Mouse (Mus musculus) intestine, embryonic 14.5 days (tissue): ENCODE measurements around the gene Aip. TPM values are rescaled to one million over a fixed set of nuclear protein-coding genes. Genes with fewer than 3 reads are reported as not detected.

Experiments
- ATAC-seq: fragments of 200-750 bp; cut with Nextera tagmentation; replicated peaks from 2 replicates; pipeline ENCODE4 v1.8.0; 2017; ENCODE audit warnings: low read depth, moderate number of reproducible peaks, moderate TSS enrichment, moderate library complexity; ENCODE audit not compliant: low FRiP score, low TSS enrichment
- DNase-seq: peaks from one replicate; pipeline ENCODE4 v3.0.0-alpha.2; 2018; ENCODE audit warnings: low spot score
- H3K27ac ChIP-seq: fragments of 300-500 bp; sonication (generic); 2 replicates; pipeline ENCODE4 v1.5.1; 2014; ENCODE audit warnings: low read depth, mild to moderate bottlenecking, control low read depth
- H3K27me3 ChIP-seq: fragments of 300-500 bp; sonication (generic); replicated peaks from 2 replicates; pipeline ENCODE4 v1.6.1; 2014; ENCODE audit warnings: low read length, control low read depth; ENCODE audit not compliant: control insufficient read depth, insufficient read depth
- H3K36me3 ChIP-seq: fragments of 300-500 bp; sonication (generic); 2 replicates; pipeline ENCODE4 v1.6.1; 2014; ENCODE audit warnings: low read length, control low read depth; ENCODE audit not compliant: control insufficient read depth, insufficient read depth
- H3K4me1 ChIP-seq: fragments of 300-500 bp; sonication (generic); replicated peaks from 2 replicates; pipeline ENCODE4 v1.6.1; 2014; ENCODE audit warnings: low read length, control low read depth, mixed read lengths; ENCODE audit not compliant: control insufficient read depth, insufficient read depth
- H3K4me2 ChIP-seq: fragments of 300-500 bp; sonication (generic); 2 replicates; pipeline ENCODE4 v1.6.1; 2014; ENCODE audit warnings: low read length
- H3K4me3 ChIP-seq: fragments of 300-500 bp; sonication (generic); 2 replicates; pipeline ENCODE4 v1.5.1; 2014; ENCODE audit warnings: low read depth, low read length, control low read depth, mixed read lengths
- H3K9ac ChIP-seq: fragments of 300-500 bp; sonication (generic); 2 replicates; pipeline ENCODE4 v1.6.1; 2014; ENCODE audit warnings: mild to moderate bottlenecking, low read length
- H3K9me3 ChIP-seq: fragments of 300-500 bp; sonication (generic); 2 replicates; pipeline ENCODE4 v1.6.1; 2016; ENCODE audit warnings: low read length, control low read depth; ENCODE audit not compliant: control insufficient read depth
- WGBS: fragments of 180-500 bp; shearing (Covaris S2); extraction: QIAGEN DNeasy Blood & Tissue Kit; methylation state at CpG from one replicate; pipeline ENCODE4 v1.1.7; 2014; 5-methylcytosine and 5-hydroxymethylcytosine counted together
- polyA plus RNA-seq: library from polyadenylated mRNA; unstranded; fragments of >200 nt; fragmentation: Nextera tagmentation; extraction: Ambion mirVana; gene quantifications from 2 replicates; pipeline ENCODE4 v1.2.1, GENCODE M21; 2014

The Aip gene
- polyA plus RNA-seq, 1 experiment from 2014 or later = 89.7 TPM

- no peak overlapping the region for H3K4me2 ChIP-seq
- H3K36me3 ChIP-seq = peaks cover 71% of the 10 kb centered on the region
- H3K27me3 ChIP-seq = no peaks in the 10 kb centered on the region
- peaks cover 9% of the 10 kb centered on the region; the same call in 1 of the 2 replicates for H3K4me1 ChIP-seq
- ATAC-seq = no peak
- H3K9me3 ChIP-seq = no peaks in the 10 kb centered on the region
- no peak for DNase-seq
- 0 out of 2 replicates have a peak overlapping the region, but pooled peaks have one; percentile 24 for H3K27ac ChIP-seq
- H3K4me3 ChIP-seq = no peak overlapping the region
- WGBS = 90% methylated on average over 10 of the region's 10 CpGs
- H3K9ac ChIP-seq = no peak overlapping the region
Measured at GRCm38 (mm10) chr19:4114551-4114950, 11.1 kb downstream of the Aip start.

- 22% methylated on average over 5 of the region's 5 CpGs for WGBS
- Histone ChIP-seq H3K9ac (no peak overlapping the region), H3K27me3 (no peaks in the 10 kb centered on the region), H3K4me1 (peaks cover 9% of the 10 kb centered on the region; the same call in 1 of the 2 replicates), H3K4me2 (0 out of 2 replicates have a peak overlapping the region, but pooled peaks have one; percentile 9), H3K9me3 (no peaks in the 10 kb centered on the region), H3K4me3 (no peak overlapping the region), H3K36me3 (peaks cover 69% of the 10 kb centered on the region), H3K27ac (peak overlapping the region; percentile 24; the same call in 1 of the 2 replicates)
- DNase-seq (peak; percentile 65), ATAC-seq (peak; percentile 73)
Measured at GRCm38 (mm10) chr19:4113806-4114230, 11.8 kb downstream of the Aip start.

GRCm38 (mm10) chr19:4113186-4113805 is 12.4 kb downstream of the Aip start:
- 63% methylated on average over 13 of the region's 13 CpGs for WGBS
- Histone ChIP-seq H3K27ac (peak overlapping the region; percentile 24; the same call in 1 of the 2 replicates), H3K4me3 (no peak overlapping the region), H3K36me3 (peaks cover 66% of the 10 kb centered on the region), H3K9ac (no peak overlapping the region), H3K27me3 (no peaks in the 10 kb centered on the region), H3K9me3 (no peaks in the 10 kb centered on the region), H3K4me2 (0 out of 2 replicates have a peak overlapping the region, but pooled peaks have one; percentile 9), H3K4me1 (peaks cover 9% of the 10 kb centered on the region; the same call in 1 of the 2 replicates)
- ATAC-seq (no peak; the same call in 1 of the 2 replicates), DNase-seq (no peak)

GRCm38 (mm10) chr19:4112063-4112960 is 13.3 kb downstream of the Aip start:
- ATAC-seq = no peak
- Histone ChIP-seq H3K9ac (no peak overlapping the region), H3K9me3 (no peaks in the 10 kb centered on the region), H3K27me3 (no peaks in the 10 kb centered on the region), H3K36me3 (peaks cover 56% of the 10 kb centered on the region), H3K27ac (no peak overlapping the region), H3K4me2 (no peak overlapping the region), H3K4me3 (no peak overlapping the region), H3K4me1 (peaks cover 9% of the 10 kb centered on the region; the same call in 1 of the 2 replicates)
- whole genome bisulfite sequencing = 95% methylated on average over 26 of the region's 26 CpGs
- DNase-seq = no peak

GRCm38 (mm10) chr19:4108535-4108934 is 17.1 kb downstream of the Aip start:
- H3K4me1 ChIP-seq = peaks cover 4% of the 10 kb centered on the region; the same call in 1 of the 2 replicates
- H3K27me3 ChIP-seq = no peaks in the 10 kb centered on the region
- no peak overlapping the region for H3K4me3 ChIP-seq
- no peak overlapping the region for H3K4me2 ChIP-seq
- DNase-seq (no peak), ATAC-seq (no peak)
- H3K27ac ChIP-seq = no peak overlapping the region
- H3K9ac ChIP-seq = no peak overlapping the region
- no peaks in the 10 kb centered on the region for H3K9me3 ChIP-seq
- peaks cover 22% of the 10 kb centered on the region for H3K36me3 ChIP-seq
- WGBS = 88% methylated on average over 9 of the region's 9 CpGs

GRCm38 (mm10) chr19:4106654-4107053 is 19.0 kb downstream of the Aip start:
- no peak overlapping the region for H3K4me3 ChIP-seq
- no peak for ATAC-seq
- H3K4me2 ChIP-seq = no peak overlapping the region
- WGBS = 90% methylated on average over 14 of the region's 14 CpGs
- H3K27me3 ChIP-seq = peaks cover 9% of the 10 kb centered on the region
- H3K9ac ChIP-seq = no peak overlapping the region
- no peaks in the 10 kb centered on the region for H3K4me1 ChIP-seq
- peaks cover 4% of the 10 kb centered on the region; the same call in 1 of the 2 replicates for H3K36me3 ChIP-seq
- H3K9me3 ChIP-seq = no peaks in the 10 kb centered on the region
- no peak overlapping the region for H3K27ac ChIP-seq
- DNase-seq = no peak

GRCm38 (mm10) chr19:4104675-4105194 is 20.9 kb downstream of the Aip start:
- 94% methylated on average over 16 of the region's 16 CpGs for WGBS

GRCm38 (mm10) chr19:4103792-4104191 is 21.9 kb downstream of the Aip start:
- DNase-seq (no peak), ATAC-seq (no peak)
- Histone ChIP-seq H3K36me3 (no peaks in the 10 kb centered on the region), H3K9ac (no peak overlapping the region), H3K4me2 (no peak overlapping the region), H3K27me3 (peaks cover 23% of the 10 kb centered on the region), H3K4me3 (no peak overlapping the region), H3K4me1 (peaks cover 16% of the 10 kb centered on the region; the same call in 1 of the 2 replicates), H3K9me3 (no peaks in the 10 kb centered on the region), H3K27ac (no peak overlapping the region)
- 68% methylated on average over 3 of the region's 3 CpGs for WGBS

More at GRCm38 (mm10) chr19:4104675-4105194, 20.9 kb downstream of the Aip start:
- ATAC-seq (no peak), DNase-seq (no peak)
- no peaks in the 10 kb centered on the region for H3K36me3 ChIP-seq
- H3K27me3 ChIP-seq = peaks cover 23% of the 10 kb centered on the region
- H3K4me2 ChIP-seq = no peak overlapping the region
- H3K9me3 ChIP-seq = no peaks in the 10 kb centered on the region
- peaks cover 11% of the 10 kb centered on the region; the same call in 1 of the 2 replicates for H3K4me1 ChIP-seq
- no peak overlapping the region for H3K9ac ChIP-seq
- H3K4me3 ChIP-seq = no peak overlapping the region
- no peak overlapping the region for H3K27ac ChIP-seq
